Mouse (Mus musculus): ENCODE results near the gene Serpina1e. TPM values are rescaled to one million over a fixed set of nuclear protein-coding genes. Genes with fewer than 3 reads are reported as not detected.

Serpina1e gene
- polyA plus RNA-seq, 1 experiment from 2014 or later, result 211 TPM

- no peak for TF ChIP-seq CTCF (IDR thresholded peaks at IDR 0.05; ENCODE audit: low read depth)
- no peak for ATAC-seq
- no peak overlapping the region for H3K9ac ChIP-seq (ENCODE audit: low read depth, low read length)
- H3K9me3 ChIP-seq (ENCODE audit: control insufficient read depth), result no peaks in the 10 kb centered on the region
- 65% methylated on average over 2 of the region's 2 CpGs for WGBS
- no peaks in the 10 kb centered on the region for H3K36me3 ChIP-seq (ENCODE audit: control insufficient read depth, insufficient read depth)
- H3K4me1 ChIP-seq (replicated peaks; ENCODE audit: control insufficient read depth, insufficient read depth, low read length), result no peaks in the 10 kb centered on the region
- H3K27me3 ChIP-seq (replicated peaks; ENCODE audit: control insufficient read depth, insufficient read depth, low read length), result no peaks in the 10 kb centered on the region
- H3K27ac ChIP-seq (ENCODE audit: low read depth, low read length), result no peak overlapping the region
- H3K4me2 ChIP-seq (replicated peaks; ENCODE audit: low read depth), result no peak overlapping the region
- H3K4me3 ChIP-seq (ENCODE audit: low read depth, low read length), result no peak overlapping the region
Observed at GRCm38 (mm10) chr12:103996513-103996912, 37.7 kb upstream of the Serpina1e start.

GRCm38 (mm10) chr12:103995292-103996072, 36.7 kb upstream of the Serpina1e start:
- ATAC-seq, result no peak
- Histone ChIP-seq H3K9ac (ENCODE audit: low read depth, low read length) (no peak overlapping the region), H3K27me3 (replicated peaks; ENCODE audit: control insufficient read depth, insufficient read depth, low read length) (no peaks in the 10 kb centered on the region), H3K9me3 (ENCODE audit: control insufficient read depth) (no peaks in the 10 kb centered on the region), H3K4me1 (replicated peaks; ENCODE audit: control insufficient read depth, insufficient read depth, low read length) (no peaks in the 10 kb centered on the region), H3K4me2 (replicated peaks; ENCODE audit: low read depth) (no peak overlapping the region), H3K36me3 (ENCODE audit: control insufficient read depth, insufficient read depth) (no peaks in the 10 kb centered on the region), H3K27ac (ENCODE audit: low read depth, low read length) (no peak overlapping the region), H3K4me3 (ENCODE audit: low read depth, low read length) (no peak overlapping the region)
- 41% methylated on average over 5 of the region's 5 CpGs for WGBS
- peak; percentile 87 for TF ChIP-seq CTCF (IDR thresholded peaks at IDR 0.05; ENCODE audit: low read depth)

GRCm38 (mm10) chr12:103992945-103993344, 34.2 kb upstream of the Serpina1e start:
- Histone ChIP-seq H3K4me2 (replicated peaks; ENCODE audit: low read depth) (no peak overlapping the region), H3K9ac (ENCODE audit: low read depth, low read length) (no peak overlapping the region), H3K9me3 (ENCODE audit: control insufficient read depth) (no peaks in the 10 kb centered on the region), H3K4me1 (replicated peaks; ENCODE audit: control insufficient read depth, insufficient read depth, low read length) (no peaks in the 10 kb centered on the region; the same call in 1 of the 2 replicates), H3K36me3 (ENCODE audit: control insufficient read depth, insufficient read depth) (no peaks in the 10 kb centered on the region), H3K27me3 (replicated peaks; ENCODE audit: control insufficient read depth, insufficient read depth, low read length) (no peaks in the 10 kb centered on the region), H3K4me3 (ENCODE audit: low read depth, low read length) (no peak overlapping the region), H3K27ac (ENCODE audit: low read depth, low read length) (no peak overlapping the region)
- WGBS, result 64% methylated on average over 7 of the region's 7 CpGs
- ATAC-seq, result no peak
- TF ChIP-seq CTCF (IDR thresholded peaks at IDR 0.05; ENCODE audit: low read depth), result no peak

- H3K27me3 ChIP-seq (replicated peaks; ENCODE audit: control insufficient read depth, insufficient read depth, low read length), result no peaks in the 10 kb centered on the region
- no peak for ATAC-seq
- H3K4me2 ChIP-seq (replicated peaks; ENCODE audit: low read depth), result no peak within 1 kb of the TSS
- 89% methylated on average over 6 of the region's 6 CpGs for WGBS
- H3K4me3 ChIP-seq (ENCODE audit: low read depth, low read length), result no peak within 1 kb of the TSS
- no peak for TF ChIP-seq CTCF (IDR thresholded peaks at IDR 0.05; ENCODE audit: low read depth)
- no peaks in the 10 kb centered on the region for H3K36me3 ChIP-seq (ENCODE audit: control insufficient read depth, insufficient read depth)
- H3K27ac ChIP-seq (ENCODE audit: low read depth, low read length), result no peak within 1 kb of the TSS
- H3K4me1 ChIP-seq (replicated peaks; ENCODE audit: control insufficient read depth, insufficient read depth, low read length), result no peaks in the 10 kb centered on the region; the same call in 1 of the 2 replicates
- H3K9me3 ChIP-seq (ENCODE audit: control insufficient read depth), result no peaks in the 10 kb centered on the region
- no peak within 1 kb of the TSS for H3K9ac ChIP-seq (ENCODE audit: low read depth, low read length)
Observed at GRCm38 (mm10) chr12:103989857-103990256, 31.1 kb upstream of the Serpina1e start, which contains the start of gene Serpina11. Gene Serpina11, minus strand, starts transcription at chr12:103989957.

- no peak overlapping the region for H3K9ac ChIP-seq (ENCODE audit: low read depth, low read length)
- no peaks in the 10 kb centered on the region for H3K27me3 ChIP-seq (replicated peaks; ENCODE audit: control insufficient read depth, insufficient read depth, low read length)
- no peak overlapping the region for H3K4me3 ChIP-seq (ENCODE audit: low read depth, low read length)
- H3K4me2 ChIP-seq (replicated peaks; ENCODE audit: low read depth), result no peak overlapping the region
- H3K9me3 ChIP-seq (ENCODE audit: control insufficient read depth), result no peaks in the 10 kb centered on the region
- no peaks in the 10 kb centered on the region; the same call in 1 of the 2 replicates for H3K4me1 ChIP-seq (replicated peaks; ENCODE audit: control insufficient read depth, insufficient read depth, low read length)
- ATAC-seq, result no peak
- no peaks in the 10 kb centered on the region for H3K36me3 ChIP-seq (ENCODE audit: control insufficient read depth, insufficient read depth)
- 45% methylated on average over 2 of the region's 2 CpGs for WGBS
- H3K27ac ChIP-seq (ENCODE audit: low read depth, low read length), result no peak overlapping the region
- TF ChIP-seq CTCF (IDR thresholded peaks at IDR 0.05; ENCODE audit: low read depth), result no peak
Observed at GRCm38 (mm10) chr12:103989514-103989767, 30.7 kb upstream of the Serpina1e start.

- Histone ChIP-seq H3K9me3 (ENCODE audit: control insufficient read depth) (no peaks in the 10 kb centered on the region), H3K4me1 (replicated peaks; ENCODE audit: control insufficient read depth, insufficient read depth, low read length) (no peaks in the 10 kb centered on the region; the same call in 1 of the 2 replicates), H3K36me3 (ENCODE audit: control insufficient read depth, insufficient read depth) (no peaks in the 10 kb centered on the region), H3K27ac (ENCODE audit: low read depth, low read length) (no peak overlapping the region), H3K9ac (ENCODE audit: low read depth, low read length) (no peak overlapping the region), H3K4me2 (replicated peaks; ENCODE audit: low read depth) (no peak overlapping the region), H3K4me3 (ENCODE audit: low read depth, low read length) (no peak overlapping the region), H3K27me3 (replicated peaks; ENCODE audit: control insufficient read depth, insufficient read depth, low read length) (no peaks in the 10 kb centered on the region)
- 20% methylated on average over 14 of the region's 14 CpGs for WGBS
- peak; percentile 72 for ATAC-seq
- TF ChIP-seq CTCF (IDR thresholded peaks at IDR 0.05; ENCODE audit: low read depth), result peak; percentile 50
Observed at GRCm38 (mm10) chr12:103988754-103989513, 30.2 kb upstream of the Serpina1e start.
